Mouse (Mus musculus) v-Abl transformed pro-B cells (cell line): ENCODE measurements around the gene Gadd45a.
"Not testable (repeated sequence)": the region's sequence is repeated elsewhere in the genome, so short reads cannot be mapped to it uniquely, and the experiment has no call there.

Source experiments
- in situ Hi-C, 2 experiments: fragments of 400-800 bp; cut with MboI; formaldehyde crosslinking; loops; one replicate each; pipeline ENCODE4 v1.15.1; 2025; ENCODE audit not compliant: unreplicated experiment in 2 of 2

Gadd45a gene

GRCm38 (mm10) chr6:67049695-67050038 is 12.4 kb upstream of the Gadd45a start:
- in situ Hi-C loops, result no loop called here

GRCm38 (mm10) chr6:67048880-67049694 is 11.8 kb upstream of the Gadd45a start:
- in situ Hi-C loops, result no loop called here

DNA sequence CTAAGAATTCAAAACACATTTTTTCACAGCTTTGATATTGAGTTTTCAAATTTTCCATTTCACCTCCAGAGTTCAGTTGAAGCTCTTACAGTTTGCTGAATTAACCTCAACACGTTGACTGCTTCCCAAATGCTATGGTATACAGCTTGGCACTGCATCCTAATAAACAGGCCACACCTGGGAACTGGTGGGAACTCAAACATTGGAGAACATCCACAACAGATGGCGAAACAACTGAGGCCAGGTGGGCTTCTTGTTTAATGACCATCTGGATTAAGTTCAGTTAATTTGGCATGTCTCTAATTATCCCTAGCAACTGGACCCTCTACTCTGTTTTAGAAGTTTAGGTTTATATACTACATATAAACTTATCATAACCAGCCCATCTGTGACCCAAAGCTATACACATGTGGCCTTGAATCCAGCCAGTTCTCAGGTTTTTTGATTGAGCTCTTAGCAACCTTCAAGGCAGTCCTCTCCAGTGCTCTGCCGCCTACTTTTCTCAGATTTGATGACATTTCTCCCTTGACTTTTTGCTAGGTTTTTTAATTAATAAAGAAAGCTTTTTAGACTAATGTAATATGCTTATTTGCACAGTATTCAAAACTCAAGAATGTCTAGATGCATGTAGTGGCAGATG is 10.9 kb upstream of the Gadd45a start:
- in situ Hi-C loops, result no loop called here

- in situ Hi-C loops, result no loop called here
Observed at GRCm38 (mm10) chr6:67046937-67047336, 9.7 kb upstream of the Gadd45a start.

- in situ Hi-C loops, result no loop called here
Observed at GRCm38 (mm10) chr6:67045424-67045823, 8.2 kb upstream of the Gadd45a start.

GRCm38 (mm10) chr6:67040904-67041410 is 3.7 kb upstream of the Gadd45a start:
- in situ Hi-C loops, result loop anchor here in 1 of 2 experiments (5.0 kb wide), 1 partner anchor 91 kb away; no protein-coding TSS in a partner anchor

DNA sequence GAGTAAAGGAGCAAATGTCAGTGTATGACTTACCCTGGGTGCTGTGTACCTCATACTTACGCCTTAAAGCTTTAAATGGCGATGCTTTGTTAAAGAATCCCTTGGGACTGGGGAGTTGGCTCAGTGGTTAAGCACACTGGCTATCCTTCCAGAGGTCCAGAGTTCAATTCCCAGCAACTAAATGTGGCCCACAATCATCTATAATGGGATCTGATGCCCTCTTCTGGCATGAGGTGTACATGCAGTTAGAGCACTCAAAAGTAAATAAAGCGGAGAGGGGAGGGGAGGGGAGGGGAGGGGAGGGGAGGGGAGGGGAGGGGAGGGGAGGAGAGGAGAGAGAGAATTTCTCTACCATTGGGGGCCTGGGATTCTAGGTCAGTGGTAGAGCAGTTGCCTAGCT is 1.7 kb upstream of the Gadd45a start:
- in situ Hi-C loops, result loop anchor here (5.0 kb wide), 3 partner anchors 33 to 98 kb away; no protein-coding TSS in a partner anchor

- in situ Hi-C loops, result loop anchor here (5.0 kb wide), 3 partner anchors 36 to 101 kb away; no protein-coding TSS in a partner anchor
Observed at GRCm38 (mm10) chr6:67036356-67036811, 873 bp downstream of the Gadd45a start.

GRCm38 (mm10) chr6:67035388-67036299 is 1.6 kb downstream of the Gadd45a start:
- in situ Hi-C loops, result loop anchor here (5.0 kb wide), 3 partner anchors 37 to 102 kb away; no protein-coding TSS in a partner anchor

GRCm38 (mm10) chr6:67034331-67035130 is 2.7 kb downstream of the Gadd45a start:
- in situ Hi-C loops, result loop anchor here (5.0 kb wide), 3 partner anchors 38 to 103 kb away; no protein-coding TSS in a partner anchor

DNA sequence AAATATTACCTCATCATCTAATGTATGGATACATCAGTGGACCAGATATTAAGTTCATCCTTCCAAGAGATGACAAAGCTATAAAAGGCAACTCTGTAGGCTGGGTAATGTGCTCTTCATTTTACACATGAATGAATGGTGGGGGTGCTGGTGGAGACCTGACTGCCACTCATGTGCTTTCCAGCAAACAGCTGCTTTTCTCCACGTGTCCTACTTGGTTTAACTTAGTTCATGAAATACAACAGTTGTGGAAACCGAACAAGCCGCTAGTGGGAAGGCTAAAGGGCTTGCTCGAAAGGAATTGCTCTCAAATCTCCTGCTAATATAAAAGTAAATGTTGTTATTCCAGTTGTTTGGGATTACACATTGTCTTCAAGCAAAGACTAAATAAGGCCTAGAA is 3.7 kb downstream of the Gadd45a start:
- in situ Hi-C loops, result no loop called here

- in situ Hi-C loops, result not testable (repeated sequence)
Observed at GRCm38 (mm10) chr6:67032972-67033371, 4.3 kb downstream of the Gadd45a start.

- in situ Hi-C loops, result not testable (repeated sequence)
Observed at GRCm38 (mm10) chr6:67032551-67032950, 4.7 kb downstream of the Gadd45a start.

- in situ Hi-C loops, result no loop called here
Observed at GRCm38 (mm10) chr6:67030846-67031245, 6.4 kb downstream of the Gadd45a start.

DNA sequence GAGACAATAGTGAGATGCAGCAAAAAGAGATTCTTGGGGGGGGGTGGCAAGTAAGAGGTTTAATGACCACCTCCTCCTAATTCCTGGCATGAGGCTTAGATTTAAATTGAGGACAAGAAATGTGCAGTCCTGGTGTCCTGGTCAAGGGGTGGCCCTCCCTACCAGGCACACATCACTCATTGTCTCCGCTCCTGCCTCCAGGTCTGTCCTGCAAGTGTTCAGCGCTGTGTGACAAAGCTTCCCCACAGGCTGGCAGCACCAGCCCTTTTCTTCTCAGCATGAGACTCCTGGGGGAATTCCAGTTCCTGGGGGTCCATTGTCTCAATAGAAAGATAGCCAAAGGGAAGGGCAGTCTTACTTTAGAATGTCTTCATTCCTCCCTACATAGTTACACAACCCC is 6.8 kb downstream of the Gadd45a start:
- in situ Hi-C loops, result no loop called here

DNA sequence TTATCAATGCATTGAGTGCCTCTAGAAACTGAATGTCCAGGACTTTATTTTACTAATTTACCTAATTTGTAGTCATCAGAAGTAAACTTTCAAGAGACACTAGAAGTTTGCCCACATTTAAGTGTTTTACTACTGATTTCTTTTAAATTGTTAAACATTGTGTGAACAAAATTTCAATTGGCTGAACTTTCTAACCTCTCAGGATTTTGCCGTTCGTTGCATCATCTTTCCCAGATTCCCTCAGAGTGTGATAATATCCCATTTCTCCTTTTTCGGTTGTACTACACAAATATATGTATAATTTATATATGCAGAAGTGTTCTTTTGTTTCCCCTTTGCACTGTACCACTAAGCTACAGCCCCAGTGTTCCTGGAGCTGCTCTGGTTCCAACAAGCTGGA is 7.3 kb downstream of the Gadd45a start:
- in situ Hi-C loops, result loop anchor here in 1 of 2 experiments (5.0 to 10.0 kb wide), 2 partner anchors 38 to 195 kb away; no protein-coding TSS in a partner anchor

GRCm38 (mm10) chr6:67029312-67029950 is 7.8 kb downstream of the Gadd45a start:
- in situ Hi-C loops, result loop anchor here in 1 of 2 experiments (5.0 to 10.0 kb wide), 2 partner anchors 37 to 195 kb away; no protein-coding TSS in a partner anchor

DNA sequence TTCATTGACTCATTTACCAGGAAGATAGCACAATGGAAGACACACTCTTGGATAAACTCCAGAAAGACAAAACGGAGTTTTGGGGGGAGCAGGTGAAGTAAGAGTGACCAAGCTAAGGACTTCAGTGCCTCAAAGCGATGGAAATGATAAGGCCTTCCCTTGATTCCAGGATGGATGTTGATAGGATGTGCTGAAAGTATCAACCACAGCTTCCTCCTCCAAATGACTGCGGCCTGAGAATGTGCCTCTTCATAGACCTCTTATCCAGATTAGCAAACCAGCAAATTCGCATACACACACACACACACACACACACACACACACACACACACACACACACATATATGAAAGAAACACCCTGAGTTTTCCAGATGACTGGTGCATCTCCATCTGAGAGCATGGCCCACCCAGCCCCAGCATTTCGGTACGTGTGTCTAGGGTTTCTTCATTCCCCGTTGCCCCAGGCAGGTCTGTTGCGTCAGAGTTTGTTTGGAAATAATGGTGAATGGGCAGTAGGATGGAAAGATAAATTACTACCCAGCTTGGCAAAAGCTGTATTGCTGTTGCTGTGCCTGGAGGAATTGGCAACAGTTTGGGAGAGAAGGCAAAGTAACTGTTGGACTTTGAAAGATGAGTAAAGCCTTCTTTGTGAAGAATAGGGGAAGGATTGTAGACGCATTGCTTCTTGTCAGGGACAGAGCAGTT is 9.7 kb downstream of the Gadd45a start:
- in situ Hi-C loops, result loop anchor here in 1 of 2 experiments (5.0 to 10.0 kb wide), 2 partner anchors 35 to 193 kb away; no protein-coding TSS in a partner anchor
